Mouse (Mus musculus) olfactory bulb, adult 2 months (tissue): ENCODE measurements around the gene Spats2l.

Experiments used
- CTCF ChIP-seq: fragments of 200-500 bp; IDR thresholded peaks from 2 replicates; pipeline ENCODE4 v1.5.1; 2012; ENCODE audit warnings: low read depth, mild to moderate bottlenecking, low read length, moderate library complexity; ENCODE audit not compliant: insufficient read depth
- POLR2A ChIP-seq: fragments of 200-500 bp; IDR thresholded peaks from 2 replicates; pipeline ENCODE4 v1.6.1; 2012; ENCODE audit warnings: mild to moderate bottlenecking, low read depth, low read length, moderate library complexity; ENCODE audit not compliant: insufficient read depth

DNA sequence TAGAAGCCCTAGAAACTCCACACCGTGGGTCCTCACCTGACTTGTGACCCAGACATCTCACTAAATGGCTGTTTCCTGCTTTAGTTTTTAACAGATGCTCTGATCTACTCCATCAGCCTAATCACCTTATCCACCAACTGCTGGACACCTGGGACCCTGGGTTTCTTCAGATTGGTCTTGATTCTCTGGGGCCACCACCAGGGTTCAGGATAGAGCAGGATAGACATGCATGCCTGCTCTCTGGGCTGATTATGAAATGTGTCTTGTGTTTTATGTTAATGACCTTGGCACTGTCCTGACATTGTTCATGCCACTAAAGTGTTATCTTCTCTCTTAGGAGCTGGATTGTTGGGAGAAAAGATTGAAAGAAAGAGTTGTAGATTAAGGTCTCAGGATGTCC is 21.9 kb downstream of the Spats2l start:
- no peak for TF ChIP-seq CTCF
- TF ChIP-seq POLR2A: no peak
